Mouse (Mus musculus) layer of hippocampus, adult 11-12 months (tissue): ENCODE measurements around the gene Utf1.

Experiments used
- DNase-seq: peaks from one replicate; pipeline ENCODE4 v3.0.0; 2022; ENCODE audit warnings: low spot score

The Utf1 gene

DNA sequence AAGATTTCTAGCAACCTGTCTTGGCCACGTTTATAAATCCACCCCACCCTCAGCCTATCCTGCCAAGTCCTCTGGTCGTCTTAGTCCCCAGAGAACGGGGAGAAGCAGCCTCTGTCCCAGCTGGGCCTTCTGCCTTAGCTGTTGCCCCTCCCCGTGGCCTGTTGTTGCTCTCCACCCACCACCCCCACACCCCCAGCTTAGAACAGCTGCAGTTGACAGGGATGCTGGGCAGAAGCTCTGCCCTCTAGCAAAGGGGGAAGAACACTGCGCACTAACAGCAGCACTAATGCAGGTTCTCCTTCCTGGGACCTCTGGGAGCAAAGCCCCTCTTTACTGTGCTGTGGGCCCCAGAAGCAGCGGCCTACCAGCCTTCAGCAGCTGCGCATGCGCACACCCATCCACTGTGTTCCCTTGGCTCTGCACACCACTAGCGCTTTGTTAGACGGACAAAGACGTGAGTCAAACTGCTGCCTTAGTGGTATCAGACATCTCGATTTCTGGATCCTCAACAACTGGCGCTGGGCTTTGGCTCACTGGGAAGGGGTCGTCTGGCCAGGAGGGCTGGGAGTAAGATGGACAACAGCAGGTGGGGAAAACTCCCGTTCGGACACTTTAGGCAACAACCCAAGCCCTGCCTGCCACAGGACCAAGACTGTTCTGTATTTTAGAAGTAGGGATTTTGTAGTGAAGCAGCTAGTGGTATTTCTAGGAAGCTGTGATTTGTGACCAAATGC is 2.9 kb upstream of the Utf1 start:
- DNase-seq: no peak

DNA sequence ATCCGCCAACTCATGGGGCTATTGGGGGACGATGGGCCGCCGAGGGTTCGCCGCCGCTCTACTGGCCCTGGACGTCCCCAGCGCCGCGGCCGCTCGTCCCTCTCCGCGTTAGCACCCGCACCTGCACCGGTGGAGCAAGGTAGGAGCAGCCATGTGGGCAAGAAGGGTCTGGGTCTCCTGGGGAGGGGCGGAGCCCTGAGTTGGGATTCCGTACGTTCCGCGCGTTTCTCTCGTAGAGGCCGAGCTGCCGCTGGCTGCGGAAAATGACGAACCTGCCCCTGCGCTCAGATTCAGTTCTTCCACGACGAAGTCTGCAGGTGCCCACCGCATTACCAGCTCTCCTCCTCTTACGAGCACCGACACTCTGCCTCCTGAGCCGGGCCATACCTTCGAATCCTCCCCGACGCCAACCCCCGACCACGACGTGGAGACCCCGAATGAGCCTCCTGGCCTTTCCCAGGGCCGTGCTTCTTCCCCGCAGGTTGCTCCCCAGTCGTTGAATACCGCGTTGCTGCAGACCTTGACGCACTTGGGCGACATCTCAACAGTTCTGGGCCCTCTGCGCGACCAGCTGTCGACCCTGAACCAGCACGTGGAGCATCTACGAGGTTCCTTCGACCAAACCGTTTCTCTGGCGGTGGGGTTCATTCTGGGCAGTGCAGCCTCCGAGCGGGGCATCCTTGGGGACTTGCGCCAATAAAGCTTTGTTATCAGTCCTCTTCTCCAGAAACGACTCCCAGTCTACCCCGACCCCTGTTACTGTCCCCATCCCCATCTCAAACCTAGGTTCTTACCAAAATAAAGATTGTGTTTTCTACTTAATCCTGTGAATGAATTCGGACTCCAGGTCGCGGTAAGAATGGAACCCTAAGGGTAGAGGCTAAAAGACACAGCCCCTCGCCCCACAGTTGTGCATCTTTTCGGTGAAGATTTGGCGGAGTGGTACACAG is 977 bp downstream of the Utf1 start:
- no peak for DNase-seq

DNA sequence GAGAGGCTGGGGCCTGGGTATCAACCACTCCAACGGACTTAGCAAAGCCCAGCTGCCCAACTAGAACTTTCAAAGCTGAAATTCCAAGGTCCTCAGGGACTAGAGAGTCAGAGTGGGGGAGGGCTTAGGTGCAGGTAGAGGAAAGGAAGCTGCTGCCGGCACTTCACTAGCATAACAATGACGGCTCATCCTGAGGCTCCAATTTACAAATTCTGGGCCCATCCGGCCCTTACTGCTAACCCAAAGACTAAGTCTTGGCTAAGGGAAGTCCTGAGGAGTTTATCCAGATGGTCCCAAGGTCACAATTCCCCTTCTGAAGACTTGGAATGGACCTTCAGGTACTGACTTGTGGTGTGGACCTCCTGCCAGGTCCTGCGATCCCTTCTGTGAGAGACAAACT is 1.9 kb downstream of the Utf1 start:
- no peak for DNase-seq

DNA sequence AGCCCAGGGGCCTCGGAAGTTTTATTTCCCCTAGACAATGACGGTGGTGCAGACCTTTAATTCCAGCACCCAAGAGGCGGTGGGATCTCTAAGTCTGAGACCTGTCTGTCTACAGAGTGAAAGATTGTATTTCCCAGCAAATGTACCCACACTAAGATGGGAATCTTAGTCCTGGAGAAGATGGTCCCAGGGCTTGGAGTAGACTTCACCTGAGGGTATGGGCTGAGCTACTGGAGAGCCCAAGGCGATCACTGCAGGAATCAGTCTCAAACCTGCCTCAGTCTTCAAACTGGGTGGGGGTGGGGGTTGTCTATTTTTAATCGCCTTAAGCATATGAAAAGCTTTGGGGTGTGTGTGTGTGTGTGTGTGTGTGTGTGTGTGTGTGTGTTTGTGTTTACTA is 2.4 kb downstream of the Utf1 start:
- DNase-seq: no peak

DNA sequence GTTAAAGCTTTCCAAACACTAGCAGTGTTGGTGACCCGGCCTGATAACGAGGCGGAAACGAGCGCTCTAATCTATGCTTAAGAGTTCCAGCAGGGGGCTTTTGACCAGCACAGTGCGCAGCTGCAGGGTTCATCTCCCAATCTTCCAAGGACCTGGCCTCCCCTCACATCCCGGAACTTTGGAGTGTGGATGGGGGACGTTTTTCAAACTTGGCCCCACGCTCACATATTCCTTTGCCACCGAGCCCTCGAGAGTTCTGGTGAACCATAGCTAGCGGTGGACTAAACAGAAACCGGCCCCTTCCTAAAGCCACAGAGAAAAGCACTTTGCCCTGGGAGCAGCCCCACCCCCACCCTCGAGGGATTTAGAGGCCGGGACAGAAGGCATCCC is 6.3 kb downstream of the Utf1 start:
- DNase-seq: no peak

DNA sequence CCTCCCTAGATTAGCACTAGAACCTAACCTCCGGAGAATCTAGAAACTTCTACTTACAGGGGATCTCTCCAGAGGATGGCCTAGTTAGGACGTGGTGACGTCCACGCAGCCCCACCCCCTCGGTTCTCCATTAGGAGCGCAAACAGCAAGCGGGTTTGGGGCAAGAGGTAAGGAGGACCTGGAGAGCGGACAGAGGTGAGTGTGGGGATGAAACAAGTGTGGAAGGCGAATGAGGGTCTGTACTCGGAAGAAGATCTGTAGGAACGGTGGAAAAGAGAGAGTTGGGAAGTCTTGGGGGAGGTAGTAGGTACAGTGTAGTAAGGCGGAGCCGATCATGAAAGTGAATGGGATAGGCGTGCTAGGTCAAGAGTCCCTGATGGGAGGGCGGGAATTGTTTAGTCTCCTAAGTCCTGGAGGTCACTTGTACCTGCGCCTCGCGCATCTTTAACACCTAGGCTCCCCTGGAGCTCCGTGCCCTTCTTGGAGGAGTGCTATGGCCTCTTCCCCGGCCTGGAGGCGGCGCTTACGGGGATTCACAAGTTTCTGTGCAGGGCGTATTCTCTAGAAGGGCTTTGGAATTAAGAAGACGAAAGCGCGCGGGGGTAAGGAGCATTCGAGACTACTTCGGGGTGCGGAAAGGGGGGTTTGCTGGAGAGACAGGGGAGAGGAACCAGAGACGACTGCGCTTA is 6.8 kb downstream of the Utf1 start:
- DNase-seq: no peak

DNA sequence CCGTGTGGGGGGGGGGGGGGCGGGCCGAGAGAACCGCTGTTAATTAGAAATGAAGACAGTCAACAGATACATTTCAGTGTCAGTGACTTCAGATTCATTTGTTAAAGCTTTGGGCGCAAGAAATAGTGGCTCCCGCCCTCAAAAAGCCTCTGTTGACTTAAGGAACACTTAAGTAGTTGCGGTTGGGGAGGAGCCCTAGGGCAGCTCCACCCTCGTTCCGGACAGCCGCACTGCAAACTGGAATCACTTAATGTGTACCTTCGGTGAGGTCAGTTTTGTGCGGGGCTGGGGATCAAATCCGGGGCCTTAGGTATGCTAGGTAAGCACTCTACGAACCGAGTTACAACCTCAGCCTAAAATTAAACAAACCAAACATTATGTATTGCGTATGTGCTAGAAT is 7.5 kb downstream of the Utf1 start:
- DNase-seq: no peak

DNA sequence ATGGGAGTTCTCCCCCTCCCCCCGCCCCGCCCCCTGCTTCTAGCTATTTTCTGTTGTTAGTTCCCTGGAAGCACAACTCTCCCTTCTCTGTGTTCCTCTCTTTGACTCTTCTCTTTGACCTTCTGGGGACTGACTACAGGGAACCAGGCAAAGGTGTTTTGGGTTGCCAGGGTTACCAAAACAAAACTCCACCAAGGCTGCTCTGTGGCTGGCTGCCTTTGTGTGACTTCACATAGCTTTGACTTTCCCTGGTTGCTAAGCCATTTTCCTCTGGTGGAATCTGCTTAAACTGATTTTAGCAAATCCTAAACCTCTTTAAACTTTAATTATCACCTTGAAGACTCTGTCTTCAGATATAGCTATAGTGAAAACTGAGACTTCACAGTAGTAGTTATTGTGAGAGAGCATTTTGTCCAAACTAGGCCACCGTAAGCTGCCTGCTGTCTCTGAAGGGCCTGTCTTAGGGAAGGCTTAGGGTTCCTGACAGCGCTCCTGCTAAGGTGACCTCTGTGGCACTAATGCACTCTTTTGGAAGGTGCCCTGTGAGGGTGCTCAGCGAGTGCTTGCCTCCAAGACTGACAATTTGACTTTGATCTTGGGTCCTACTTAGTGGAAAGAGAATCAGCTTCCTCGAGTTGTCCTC is 8.5 kb downstream of the Utf1 start:
- DNase-seq: no peak

DNA sequence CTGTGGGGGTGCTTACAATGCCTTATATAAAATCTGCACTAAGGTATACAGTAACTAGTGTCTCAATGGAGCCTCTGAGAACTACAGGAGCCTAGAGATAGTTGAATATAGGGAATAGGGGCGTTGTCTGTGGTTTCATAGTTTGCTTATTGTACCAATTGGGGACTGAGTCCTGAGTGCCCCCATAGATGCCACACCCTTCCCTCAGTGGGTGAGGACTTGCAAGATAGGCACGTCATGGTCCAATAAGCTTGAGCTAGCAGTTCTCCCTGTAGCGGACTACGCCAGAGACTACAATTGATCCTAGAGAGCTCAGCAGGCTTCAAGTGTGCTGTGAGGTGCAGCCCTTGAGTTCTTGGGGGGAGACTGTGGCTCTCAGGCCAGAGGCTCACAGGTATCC is 11.9 kb downstream of the Utf1 start:
- no peak for DNase-seq

DNA sequence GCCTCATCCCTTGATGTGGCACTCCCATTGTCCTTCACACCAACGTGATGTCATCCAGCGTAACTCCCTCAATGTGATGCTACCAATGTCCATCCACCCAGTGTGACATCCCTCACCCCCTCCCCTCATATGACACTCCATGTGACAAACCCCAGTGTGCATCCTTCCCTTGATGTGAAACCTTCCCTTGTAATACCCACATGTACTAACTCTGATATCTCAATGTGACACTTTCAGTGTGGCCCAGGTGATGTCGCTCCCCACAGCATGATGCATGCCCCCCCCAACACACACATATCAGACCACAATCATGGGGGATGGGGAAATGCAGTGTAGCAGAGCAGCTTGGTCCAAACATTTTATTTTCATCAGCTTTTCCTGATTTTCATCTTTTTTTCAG is 13.1 kb downstream of the Utf1 start:
- DNase-seq: no peak

DNA sequence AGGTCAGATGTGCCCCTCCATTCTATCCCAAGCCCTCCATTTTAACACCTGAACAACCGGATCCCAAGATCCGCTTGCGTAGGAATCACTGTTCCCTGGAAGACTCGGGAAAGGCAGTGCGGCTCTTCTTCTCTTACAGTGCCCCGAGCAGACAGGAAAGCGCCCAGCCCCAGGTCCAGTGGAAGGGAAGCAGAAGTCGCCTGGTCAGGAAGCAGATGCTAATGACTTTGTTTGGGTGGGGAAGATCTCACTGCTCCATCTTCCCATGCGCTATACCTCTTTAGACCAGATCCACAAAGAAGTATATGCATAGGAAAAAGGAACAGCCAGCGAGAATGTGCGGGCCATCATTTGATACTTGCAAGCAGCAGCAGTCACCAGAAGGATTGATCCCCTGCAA is 13.8 kb downstream of the Utf1 start:
- no peak for DNase-seq

DNA sequence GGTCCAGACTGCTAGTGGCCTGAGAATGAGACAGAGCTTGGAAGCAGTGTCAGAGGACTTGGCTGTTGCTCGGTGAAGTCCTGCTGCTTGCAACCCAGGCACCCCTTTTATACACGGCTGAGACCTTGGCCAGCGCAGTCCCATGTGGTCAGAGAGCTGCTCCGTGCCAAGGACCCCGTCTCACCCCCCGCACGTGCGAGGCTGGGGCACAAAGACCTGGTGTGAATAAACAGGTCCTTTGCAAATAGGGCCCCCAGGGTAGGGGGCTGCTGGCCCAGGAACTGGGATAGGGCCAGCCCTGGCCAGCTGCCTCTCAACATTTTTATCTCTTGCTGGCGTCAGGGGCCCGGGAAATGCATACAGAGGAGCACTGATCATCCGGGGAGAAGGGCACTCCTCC is 14.4 kb downstream of the Utf1 start:
- DNase-seq: no peak

DNA sequence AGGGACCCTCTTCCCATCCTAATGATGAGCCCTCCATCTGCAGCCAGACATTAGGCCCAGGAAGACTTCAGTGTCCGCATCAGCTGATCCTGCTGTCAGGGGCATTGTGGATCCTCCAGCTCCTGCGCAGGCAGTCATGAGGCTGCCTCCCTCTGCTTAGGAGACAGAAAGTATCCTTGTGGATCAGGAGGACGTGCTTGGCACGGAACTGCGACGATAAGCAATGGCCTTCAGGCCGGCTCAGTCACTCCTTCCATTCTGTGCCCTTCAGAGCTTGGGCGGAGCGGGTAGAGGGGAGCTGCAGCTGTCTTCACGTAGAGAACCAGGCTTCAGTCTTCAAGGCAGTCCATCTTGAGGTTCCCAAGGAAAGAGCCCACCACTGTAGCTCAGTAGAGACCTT is 17.6 kb downstream of the Utf1 start:
- DNase-seq: no peak

DNA sequence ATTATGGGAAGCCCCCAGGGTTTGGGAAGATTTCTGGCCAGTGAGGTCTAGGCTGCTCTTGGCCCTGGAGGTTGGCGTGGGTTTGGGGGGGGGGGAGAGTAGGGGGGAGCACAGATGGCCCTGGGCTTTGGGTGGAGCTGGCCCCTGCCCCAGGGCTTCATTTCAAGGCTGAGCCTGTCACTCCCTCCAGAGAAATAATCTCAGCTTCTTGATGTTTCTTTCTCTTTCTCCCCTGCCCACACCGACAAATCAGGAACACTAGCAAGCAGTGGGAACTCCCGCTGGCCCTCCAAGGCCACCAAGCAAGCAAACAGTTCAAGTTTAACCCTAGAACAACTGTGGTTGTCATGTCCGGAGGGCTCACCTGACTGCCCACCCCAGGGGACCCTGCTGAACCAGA is 20.2 kb downstream of the Utf1 start:
- DNase-seq: no peak

DNA sequence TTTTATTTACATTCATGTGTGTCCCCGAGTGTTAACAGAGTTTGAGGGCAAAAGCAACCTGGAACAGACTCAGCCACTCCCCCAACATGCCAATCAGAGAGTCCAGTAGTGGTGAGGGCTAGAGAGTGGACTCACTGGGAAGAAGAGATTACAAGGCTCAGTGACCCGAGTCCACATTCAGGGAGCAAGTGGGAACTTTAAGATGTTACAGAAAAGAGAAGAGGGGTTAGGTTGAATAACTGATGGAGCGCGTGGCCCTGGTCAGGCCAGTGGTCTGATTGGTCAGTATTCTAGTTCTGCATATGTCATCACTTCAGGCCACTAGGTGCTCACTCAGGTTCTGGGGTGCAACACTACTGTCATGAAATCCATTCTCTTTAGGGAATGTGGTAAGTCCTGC is 23.6 kb downstream of the Utf1 start:
- DNase-seq: no peak

DNA sequence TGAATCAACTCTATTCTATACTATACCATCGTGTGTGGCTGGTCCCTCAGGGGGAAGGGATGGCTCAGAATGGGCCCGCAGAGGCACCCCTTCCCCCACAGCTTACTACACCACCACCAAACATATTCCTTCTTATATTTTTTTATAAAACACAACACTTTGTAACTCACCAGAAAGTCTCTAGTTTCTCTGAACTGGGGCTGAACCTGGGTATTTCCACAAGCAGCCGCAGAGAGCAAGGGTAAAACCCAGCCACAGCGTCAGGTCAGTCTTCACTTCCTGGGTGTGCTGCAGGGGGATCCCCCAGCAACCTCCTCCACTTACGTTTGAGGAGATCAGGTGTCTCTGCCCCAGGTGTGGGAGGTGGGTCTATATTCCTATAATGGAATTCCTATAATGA is 24.8 kb downstream of the Utf1 start:
- no peak for DNase-seq

DNA sequence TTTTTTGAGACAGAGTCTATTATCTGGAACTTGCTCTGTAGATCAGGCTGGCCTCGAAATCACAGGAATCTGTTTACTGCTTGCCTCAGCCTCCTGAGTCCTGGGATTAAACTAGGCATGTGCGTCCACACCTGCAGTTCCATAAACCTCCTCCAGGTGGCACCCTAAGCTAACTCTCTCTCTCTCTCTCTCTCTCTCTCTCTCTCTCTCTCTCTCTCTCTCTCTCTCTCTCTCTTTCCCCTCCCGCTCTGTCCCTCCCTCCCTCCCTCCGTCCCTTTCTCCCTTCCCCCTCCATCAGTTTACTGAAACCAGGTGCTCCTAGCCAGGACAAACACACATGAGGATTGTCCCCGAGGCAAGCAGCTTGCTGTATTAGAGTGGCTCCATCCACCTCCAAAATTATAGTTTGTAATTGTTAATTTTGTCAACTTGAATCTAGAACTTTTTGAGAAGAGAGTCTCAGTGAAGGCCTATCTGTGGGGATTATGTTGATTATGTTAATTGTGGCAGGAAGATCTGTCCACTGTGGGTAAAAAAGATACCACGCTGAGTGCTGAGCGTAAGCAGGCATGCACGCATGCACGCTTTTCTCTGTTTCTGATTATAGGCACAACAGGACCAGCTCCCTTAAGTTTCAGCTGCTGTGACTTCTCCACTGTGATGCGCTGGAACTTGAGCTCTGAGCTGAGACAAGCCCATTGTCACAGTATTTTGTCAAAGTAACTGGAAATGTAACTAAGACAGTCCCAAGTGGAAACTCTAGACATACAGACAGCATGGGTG is 25.9 kb downstream of the Utf1 start:
- peak; percentile 94 for DNase-seq

DNA sequence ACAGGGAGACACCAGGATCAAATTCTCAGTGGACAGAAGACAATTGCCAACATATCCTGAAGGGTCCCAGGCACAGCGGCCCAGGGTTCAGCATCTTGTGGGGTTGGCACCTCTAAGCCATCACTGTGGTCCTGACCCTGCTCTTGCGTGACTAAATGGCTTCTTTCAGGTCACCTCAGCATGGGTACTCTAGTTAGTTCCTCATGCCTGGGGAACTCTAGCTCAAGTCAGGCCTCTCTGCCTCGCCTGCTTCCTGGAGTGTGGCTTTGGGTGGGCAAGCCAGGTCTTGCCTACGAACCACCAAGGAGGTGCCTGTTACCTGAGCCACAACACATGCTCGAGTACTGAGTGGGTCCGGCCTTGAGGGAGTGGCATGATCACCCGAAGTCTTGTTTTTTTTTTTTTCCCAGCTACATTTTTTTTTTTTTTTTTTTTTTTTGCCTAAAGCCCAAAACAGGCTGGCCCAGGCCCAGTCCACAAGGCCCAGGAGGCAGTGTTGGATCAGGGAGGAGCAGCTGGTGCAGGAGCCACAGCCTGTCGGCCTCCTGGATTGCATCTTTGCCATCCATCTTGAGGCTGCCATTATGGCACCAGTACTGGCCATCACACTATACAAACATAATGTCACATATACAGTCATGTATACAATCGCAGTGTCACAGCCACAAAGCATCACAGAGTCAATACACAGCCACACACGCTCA is 26.8 kb downstream of the Utf1 start:
- no peak for DNase-seq

DNA sequence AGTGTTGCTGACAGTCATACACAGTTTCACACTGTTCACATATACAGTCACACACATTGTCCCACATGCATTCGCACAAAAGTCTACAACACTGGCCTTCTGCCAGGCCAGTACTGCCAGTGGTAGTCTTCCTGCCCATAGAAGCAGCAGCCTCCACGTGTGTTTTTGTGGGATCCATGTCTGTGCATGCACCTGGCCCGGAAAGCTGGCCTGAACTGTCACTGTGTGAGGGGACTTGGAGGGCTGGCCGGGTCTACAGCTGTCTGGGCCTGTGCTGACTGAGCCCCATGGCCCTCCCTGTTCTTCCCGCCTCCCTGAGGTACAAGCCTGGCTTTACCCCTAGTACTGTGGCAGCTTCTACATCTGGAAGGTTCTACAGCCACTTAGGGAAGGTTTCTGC is 27.4 kb downstream of the Utf1 start:
- DNase-seq: no peak

DNA sequence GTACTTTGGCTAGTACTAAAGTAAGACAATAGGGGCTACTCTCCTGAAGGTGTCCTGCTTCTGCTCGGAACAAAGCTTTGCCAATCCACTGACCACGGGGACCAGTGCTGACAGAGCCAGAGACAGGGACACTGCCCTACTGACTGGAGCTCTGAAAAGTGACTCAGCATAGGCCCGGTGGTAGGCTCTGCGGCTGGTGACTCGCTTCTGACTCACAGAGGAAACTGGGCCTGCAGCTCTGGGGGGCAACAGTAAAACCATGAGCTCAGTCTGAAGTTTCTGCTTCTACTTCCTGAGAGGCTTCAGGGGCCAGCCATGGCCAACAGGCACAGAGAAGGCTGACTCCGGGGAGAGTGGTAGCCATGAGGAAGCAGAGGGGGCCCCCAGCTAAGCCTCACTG is 27.8 kb downstream of the Utf1 start:
- no peak for DNase-seq

DNA sequence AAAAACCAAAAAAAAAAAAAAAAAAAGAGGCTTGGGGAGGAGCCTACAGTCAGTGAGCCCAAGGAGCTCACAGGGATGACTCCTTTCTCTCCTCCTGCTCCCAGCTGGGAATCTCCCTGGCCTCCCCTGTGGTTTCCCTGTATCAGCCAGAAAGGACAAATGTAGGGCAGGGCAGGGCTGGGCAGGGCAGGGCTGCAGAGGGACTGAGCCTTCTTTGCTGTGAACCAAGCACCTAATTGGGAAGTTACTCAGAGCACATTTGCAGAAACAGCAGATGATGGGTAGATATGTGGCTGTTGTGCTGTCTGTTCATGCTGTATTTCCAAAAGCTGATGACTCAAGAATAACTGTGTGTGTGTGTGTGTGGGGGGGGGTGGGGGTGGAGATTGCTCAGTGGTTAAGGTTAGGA is 29.3 kb downstream of the Utf1 start:
- DNase-seq: no peak
